Mouse (Mus musculus) midbrain, embryonic 14.5 days (tissue): Measurements from ENCODE around the gene Hnrnpd. TPM values are rescaled to one million over a fixed set of nuclear protein-coding genes. Genes with fewer than 3 reads are reported as not detected.

Experiments
- ATAC-seq: fragments of 200-750 bp; cut with Nextera tagmentation; 2 replicates; pipeline ENCODE4 v1.8.0; 2017; ENCODE audit warnings: moderate number of reproducible peaks, moderate library complexity; ENCODE audit not compliant: low FRiP score, low TSS enrichment
- DNase-seq: peaks from one replicate; pipeline ENCODE4 v3.0.0-alpha.2; 2015
- H3K27ac ChIP-seq: fragments of 300-500 bp; sonication (generic); replicated peaks from 2 replicates; pipeline ENCODE4 v1.5.1; 2014; ENCODE audit warnings: mild to moderate bottlenecking, low read depth, low read length, moderate library complexity
- H3K27me3 ChIP-seq: fragments of 300-500 bp; sonication (generic); 2 replicates; pipeline ENCODE4 v1.6.1; 2014; ENCODE audit warnings: low read length, control low read depth, mixed read lengths; ENCODE audit not compliant: control insufficient read depth, insufficient read depth
- H3K36me3 ChIP-seq: fragments of 300-500 bp; sonication (generic); 2 replicates; pipeline ENCODE4 v1.6.1; 2014; ENCODE audit warnings: low read length, control low read depth; ENCODE audit not compliant: control insufficient read depth, insufficient read depth
- H3K4me1 ChIP-seq: fragments of 300-500 bp; sonication (generic); 2 replicates; pipeline ENCODE4 v1.6.1; 2014; ENCODE audit warnings: mild to moderate bottlenecking, antibody characterized with exemption, low read length, control low read depth; ENCODE audit not compliant: control insufficient read depth, insufficient read depth
- H3K4me2 ChIP-seq: fragments of 300-500 bp; sonication (generic); 2 replicates; pipeline ENCODE4 v1.6.1; 2014; ENCODE audit warnings: mild to moderate bottlenecking, low read length, moderate library complexity
- H3K4me3 ChIP-seq: fragments of 300-500 bp; sonication (generic); replicated peaks from 2 replicates; pipeline ENCODE4 v1.5.1; 2014; ENCODE audit warnings: low read depth, low read length
- H3K9ac ChIP-seq: fragments of 300-500 bp; sonication (generic); replicated peaks from 2 replicates; pipeline ENCODE4 v1.6.1; 2014; ENCODE audit warnings: mild to moderate bottlenecking, low read length, moderate library complexity
- H3K9me3 ChIP-seq: fragments of 300-500 bp; sonication (generic); 2 replicates; pipeline ENCODE4 v1.6.1; 2016; ENCODE audit warnings: low read length, control low read depth, mixed read lengths; ENCODE audit not compliant: control insufficient read depth
- WGBS: fragments of 180-500 bp; shearing (Covaris S2); extraction: QIAGEN DNeasy Blood & Tissue Kit; methylation state at CpG from one replicate; pipeline ENCODE4 v1.1.7; 2014; 5-methylcytosine and 5-hydroxymethylcytosine counted together
- polyA plus RNA-seq: library from polyadenylated mRNA; unstranded; fragments of >200 nt; fragmentation: Nextera tagmentation; extraction: Ambion mirVana; gene quantifications from 2 replicates; pipeline ENCODE4 v1.2.1, GENCODE M21; 2014

Hnrnpd gene
- polyA plus RNA-seq, 1 experiment from 2014 or later = 134 TPM

GRCm38 (mm10) chr5:99941776-99942502 is 36.8 kb downstream of the Hnrnpd start:
- no peak overlapping the region for H3K9ac ChIP-seq
- ATAC-seq (no peak), DNase-seq (peak; percentile 37)
- H3K27ac ChIP-seq = no peak overlapping the region
- no peak overlapping the region for H3K4me3 ChIP-seq
- peaks cover 6% of the 10 kb centered on the region; the same call in 1 of the 2 replicates for H3K9me3 ChIP-seq
- H3K4me1 ChIP-seq = no peaks in the 10 kb centered on the region
- no peaks in the 10 kb centered on the region for H3K36me3 ChIP-seq
- WGBS = 38% methylated on average over 10 of the region's 10 CpGs
- no peaks in the 10 kb centered on the region for H3K27me3 ChIP-seq
- no peak overlapping the region for H3K4me2 ChIP-seq

GRCm38 (mm10) chr5:99941273-99941672 is 37.5 kb downstream of the Hnrnpd start:
- H3K4me3 ChIP-seq = no peak overlapping the region
- H3K9ac ChIP-seq = no peak overlapping the region
- ATAC-seq (no peak), DNase-seq (no peak)
- H3K4me2 ChIP-seq = no peak overlapping the region
- H3K27ac ChIP-seq = no peak overlapping the region
- H3K36me3 ChIP-seq = no peaks in the 10 kb centered on the region
- 82% methylated on average over 10 of the region's 10 CpGs for WGBS
- no peaks in the 10 kb centered on the region for H3K4me1 ChIP-seq
- no peaks in the 10 kb centered on the region for H3K27me3 ChIP-seq
- H3K9me3 ChIP-seq = peaks cover 6% of the 10 kb centered on the region; the same call in 1 of the 2 replicates

GRCm38 (mm10) chr5:99939440-99939839 is 39.3 kb downstream of the Hnrnpd start:
- H3K4me1 ChIP-seq = no peaks in the 10 kb centered on the region
- no peaks in the 10 kb centered on the region for H3K27me3 ChIP-seq
- H3K4me3 ChIP-seq = no peak overlapping the region
- WGBS = 78% methylated on average over 3 of the region's 3 CpGs
- no peaks in the 10 kb centered on the region for H3K36me3 ChIP-seq
- no peak overlapping the region for H3K27ac ChIP-seq
- no peak overlapping the region for H3K4me2 ChIP-seq
- ATAC-seq (no peak), DNase-seq (no peak)
- no peaks in the 10 kb centered on the region; the same call in 1 of the 2 replicates for H3K9me3 ChIP-seq
- H3K9ac ChIP-seq = no peak overlapping the region

- Histone ChIP-seq H3K4me2 (no peak overlapping the region), H3K36me3 (no peaks in the 10 kb centered on the region), H3K9ac (no peak overlapping the region), H3K4me3 (no peak overlapping the region), H3K27me3 (no peaks in the 10 kb centered on the region), H3K4me1 (no peaks in the 10 kb centered on the region), H3K9me3 (no peaks in the 10 kb centered on the region), H3K27ac (no peak overlapping the region)
- DNase-seq (no peak), ATAC-seq (no peak)
- whole genome bisulfite sequencing = 81% methylated on average over 6 of the region's 6 CpGs
Observed at GRCm38 (mm10) chr5:99931910-99932309, 46.8 kb downstream of the Hnrnpd start.

GRCm38 (mm10) chr5:99927951-99928350 is 50.8 kb downstream of the Hnrnpd start:
- no peaks in the 10 kb centered on the region for H3K9me3 ChIP-seq
- no peak overlapping the region for H3K27ac ChIP-seq
- DNase-seq = peak; percentile 51
- no peak overlapping the region for H3K4me2 ChIP-seq
- 47% methylated on average over 4 of the region's 4 CpGs for WGBS
- no peak for ATAC-seq
- no peaks in the 10 kb centered on the region for H3K36me3 ChIP-seq
- H3K27me3 ChIP-seq = no peaks in the 10 kb centered on the region
- no peaks in the 10 kb centered on the region for H3K4me1 ChIP-seq
- no peak overlapping the region for H3K4me3 ChIP-seq
- no peak overlapping the region for H3K9ac ChIP-seq

GRCm38 (mm10) chr5:99922033-99922432 is 56.7 kb downstream of the Hnrnpd start:
- Histone ChIP-seq H3K4me1 (no peaks in the 10 kb centered on the region), H3K36me3 (no peaks in the 10 kb centered on the region), H3K4me3 (no peak overlapping the region), H3K27ac (no peak overlapping the region), H3K4me2 (no peak overlapping the region), H3K9ac (no peak overlapping the region), H3K27me3 (no peaks in the 10 kb centered on the region), H3K9me3 (no peaks in the 10 kb centered on the region)
- ATAC-seq = no peak
- no peak for DNase-seq
- 68% methylated on average over 8 of the region's 8 CpGs for WGBS

- ATAC-seq (no peak), DNase-seq (no peak)
- no peak overlapping the region for H3K27ac ChIP-seq
- H3K4me2 ChIP-seq = no peak overlapping the region
- no peaks in the 10 kb centered on the region for H3K27me3 ChIP-seq
- WGBS = 53% methylated on average over 7 of the region's 7 CpGs
- H3K9me3 ChIP-seq = no peaks in the 10 kb centered on the region
- no peaks in the 10 kb centered on the region for H3K36me3 ChIP-seq
- H3K4me1 ChIP-seq = no peaks in the 10 kb centered on the region
- no peak overlapping the region for H3K4me3 ChIP-seq
- no peak overlapping the region for H3K9ac ChIP-seq
Observed at GRCm38 (mm10) chr5:99915494-99915893, 63.2 kb downstream of the Hnrnpd start.

GRCm38 (mm10) chr5:99906181-99906956 is 72.4 kb downstream of the Hnrnpd start, which contains the start of gene Vamp9:
Vamp9 (plus strand) TSS chr5:99906254.
- Histone ChIP-seq H3K9me3 (no peaks in the 10 kb centered on the region), H3K36me3 (no peaks in the 10 kb centered on the region), H3K4me3 (peak within 1 kb of the TSS; percentile 52), H3K27ac (peak within 1 kb of the TSS; percentile 77), H3K27me3 (peaks cover 3% of the 10 kb centered on the region; the same call in 1 of the 2 replicates), H3K9ac (peak within 1 kb of the TSS; percentile 55), H3K4me2 (peak within 1 kb of the TSS; percentile 60), H3K4me1 (0 out of 2 replicates have a peak, but pooled peaks cover 3% of the 10 kb centered on the region)
- peak; percentile 97 for DNase-seq
- 12% methylated on average over 49 of the region's 49 CpGs for WGBS
- peak; percentile 97 for ATAC-seq
